Mouse (Mus musculus) urinary bladder, postnatal 25 days (tissue): ENCODE measurements around the gene Mfsd4b3.
"Not testable (repeated sequence)": the region's sequence is repeated elsewhere in the genome, so short reads cannot be mapped to it uniquely, and the experiment has no call there.

ENCODE experiments used
- DNase-seq: peaks from one replicate; pipeline ENCODE4 v3.0.0; 2022; ENCODE audit warnings: low spot score

Gene Mfsd4b3

DNA sequence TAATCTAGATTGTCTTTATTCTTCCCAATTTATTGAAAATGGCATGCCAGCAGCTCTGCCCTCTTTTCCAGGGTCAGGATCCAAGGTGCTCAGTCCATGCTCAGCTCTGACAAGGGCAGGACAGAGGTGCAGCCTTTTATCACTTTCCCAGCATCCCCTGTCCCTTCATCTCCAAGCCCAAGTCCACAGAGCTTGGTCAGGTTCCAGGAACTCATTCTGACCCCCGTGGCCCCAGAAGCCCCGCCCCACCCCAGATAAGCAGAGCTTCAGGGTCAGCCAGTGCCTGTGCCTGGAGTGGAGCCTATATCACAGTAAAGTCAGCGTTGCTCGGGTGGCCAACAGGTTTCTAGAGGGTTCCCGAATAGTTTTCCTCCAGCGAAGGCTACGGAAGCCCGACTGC is 35.4 kb downstream of the Mfsd4b3 start:
- not testable (repeated sequence) for DNase-seq

DNA sequence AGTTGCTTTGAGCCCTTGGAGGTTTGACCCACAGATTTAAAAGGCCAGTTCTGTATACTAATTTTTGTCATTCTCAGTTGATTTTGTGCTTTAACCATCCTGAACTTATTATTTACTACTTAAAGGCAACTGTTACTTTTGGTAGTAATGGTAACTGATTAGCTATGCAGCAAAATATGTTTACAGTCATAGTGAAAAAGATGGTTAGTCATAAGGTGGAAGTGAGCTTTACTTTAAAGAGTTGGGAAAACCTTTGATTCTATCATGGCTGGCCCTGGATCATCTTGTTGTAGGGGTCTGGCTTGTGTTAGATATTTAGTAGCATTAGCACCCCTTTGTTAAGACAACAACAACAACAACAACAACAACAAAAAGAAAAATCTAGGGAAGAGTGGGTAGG is 47.3 kb downstream of the Mfsd4b3 start:
- DNase-seq, result no peak

DNA sequence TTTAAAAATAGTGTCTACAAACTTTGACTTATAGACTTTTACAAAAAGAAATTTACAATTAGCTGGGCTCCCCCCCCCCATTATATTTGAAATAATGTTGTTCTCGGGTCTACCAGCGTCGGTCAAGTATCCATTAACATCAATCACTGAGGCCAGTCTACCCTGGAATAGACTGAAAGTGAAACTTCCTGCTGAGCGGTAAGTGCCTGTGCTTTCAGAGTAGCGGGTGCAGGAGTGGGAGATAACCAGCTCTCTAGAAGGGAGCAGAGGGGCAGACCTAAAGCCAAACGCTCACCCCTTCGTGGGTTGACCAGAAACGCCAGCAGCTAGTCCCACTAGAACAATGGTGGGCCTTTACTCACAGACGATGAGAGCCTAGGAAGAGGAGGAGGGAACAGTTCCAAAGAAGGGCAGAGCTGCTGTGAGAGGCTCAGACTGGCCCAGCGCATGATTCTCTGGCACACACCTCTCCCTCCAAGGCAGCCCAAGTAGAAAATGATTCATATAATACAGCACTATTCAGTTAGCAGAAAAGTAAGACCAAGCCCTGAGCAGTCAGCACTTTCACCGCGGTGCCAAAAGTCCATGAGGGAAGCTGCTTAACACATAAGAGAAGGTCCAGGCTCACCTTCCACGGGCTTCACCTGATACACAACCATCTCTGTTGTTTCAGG is 51.0 kb downstream of the Mfsd4b3 start:
- no peak for DNase-seq

DNA sequence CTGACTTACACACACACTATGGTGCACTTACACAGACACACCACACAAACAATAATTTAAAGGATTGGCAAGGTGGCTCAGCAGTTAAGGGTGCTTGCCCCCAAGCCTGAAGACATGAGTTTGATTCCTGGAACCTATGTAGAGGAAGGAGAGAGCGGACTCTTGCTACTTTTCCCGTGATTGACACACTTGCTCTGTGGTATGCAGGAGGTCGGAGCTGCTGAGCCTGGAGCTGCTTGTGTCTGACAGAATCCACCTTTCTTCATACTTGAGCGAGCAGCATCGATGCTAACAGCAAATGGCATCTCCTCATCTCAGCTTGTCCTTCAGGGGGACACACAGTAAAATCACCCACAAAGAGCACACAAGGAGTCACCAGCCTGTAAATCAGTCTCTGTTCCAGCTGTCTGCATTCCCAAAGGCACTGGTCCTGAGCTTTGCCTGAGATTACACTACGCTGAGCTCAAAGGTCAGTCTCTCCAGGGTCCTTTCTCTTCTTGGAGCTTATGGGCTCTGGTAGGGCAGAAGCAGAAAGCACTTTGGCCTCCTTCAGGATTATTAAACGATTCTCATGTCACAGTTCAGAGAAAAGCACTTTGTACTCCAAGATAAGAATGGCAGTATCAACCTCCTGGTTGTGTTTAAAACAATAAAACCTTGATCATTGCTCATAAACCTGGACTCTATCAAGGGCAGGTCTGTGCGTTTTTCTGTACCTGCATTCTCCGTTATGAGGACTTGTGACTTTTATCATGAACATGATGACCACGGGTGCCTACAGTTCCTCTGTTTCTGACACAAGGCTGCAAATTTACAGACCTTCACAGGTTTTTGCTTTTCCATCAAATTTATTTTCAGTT is 52.9 kb downstream of the Mfsd4b3 start:
- no peak for DNase-seq

DNA sequence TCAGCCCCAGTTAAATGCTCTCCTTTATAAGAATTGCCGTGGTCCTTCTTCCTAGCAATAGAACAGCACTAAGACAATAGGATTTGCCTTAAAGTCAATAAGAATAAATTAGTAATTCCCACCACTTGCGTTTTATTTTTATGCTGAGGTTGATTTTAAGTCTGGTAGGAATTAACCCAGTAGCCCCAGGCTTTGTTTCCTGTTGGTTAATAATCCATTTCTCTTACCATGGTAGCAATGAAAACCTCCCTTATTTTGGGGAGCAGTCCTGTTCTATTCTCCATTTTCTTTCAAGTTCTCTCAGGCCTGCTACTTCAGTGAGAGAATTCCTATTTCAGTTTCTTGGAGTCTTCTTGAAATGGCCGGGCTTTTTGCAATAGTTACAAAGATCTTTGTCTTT is 55.8 kb downstream of the Mfsd4b3 start:
- no peak for DNase-seq

DNA sequence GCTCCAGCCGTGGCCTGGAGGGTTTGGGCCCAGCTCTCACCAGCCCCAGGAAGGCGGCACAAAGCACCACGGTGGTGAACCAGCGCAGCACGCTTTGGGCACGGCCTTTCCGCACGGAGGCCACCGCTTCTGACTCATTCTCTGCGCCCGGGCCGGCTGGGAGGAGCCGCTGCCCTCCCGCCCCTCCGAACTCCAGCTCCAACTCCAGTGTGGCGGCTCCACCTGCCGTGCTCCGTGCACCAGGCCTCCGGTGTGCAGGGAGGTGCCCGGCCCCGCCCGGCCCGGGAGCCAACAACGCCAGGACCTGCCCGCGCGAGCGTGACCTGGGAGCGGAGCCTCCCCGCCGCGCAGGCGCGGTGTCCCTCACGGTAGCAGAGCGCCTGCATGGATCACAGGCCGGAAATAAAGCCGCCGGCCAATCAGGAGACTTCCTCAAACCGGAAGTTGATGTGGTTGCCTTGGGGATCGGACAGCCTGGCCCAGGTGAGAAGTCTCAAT is 61.0 kb downstream of the Mfsd4b3 start, which contains the start of gene Mfsd4b4:
Gene Mfsd4b4, minus strand, starts transcription at position 365 of the 498 bp plus-strand sequence.
- DNase-seq, result peak; percentile 78
